Mouse (Mus musculus) lung, postnatal 25 days (tissue): ENCODE measurements at regions not wholly inside any gene's neighbourhood (a gene's known extent, or its start where the extent isn't known, plus 50 kb on each side); places are given as distances from the start of the nearest gene placed in this dataset.

Experiments
- DNase-seq: peaks from one replicate; pipeline ENCODE4 v3.0.0; 2022; ENCODE audit warnings: low spot score

DNA sequence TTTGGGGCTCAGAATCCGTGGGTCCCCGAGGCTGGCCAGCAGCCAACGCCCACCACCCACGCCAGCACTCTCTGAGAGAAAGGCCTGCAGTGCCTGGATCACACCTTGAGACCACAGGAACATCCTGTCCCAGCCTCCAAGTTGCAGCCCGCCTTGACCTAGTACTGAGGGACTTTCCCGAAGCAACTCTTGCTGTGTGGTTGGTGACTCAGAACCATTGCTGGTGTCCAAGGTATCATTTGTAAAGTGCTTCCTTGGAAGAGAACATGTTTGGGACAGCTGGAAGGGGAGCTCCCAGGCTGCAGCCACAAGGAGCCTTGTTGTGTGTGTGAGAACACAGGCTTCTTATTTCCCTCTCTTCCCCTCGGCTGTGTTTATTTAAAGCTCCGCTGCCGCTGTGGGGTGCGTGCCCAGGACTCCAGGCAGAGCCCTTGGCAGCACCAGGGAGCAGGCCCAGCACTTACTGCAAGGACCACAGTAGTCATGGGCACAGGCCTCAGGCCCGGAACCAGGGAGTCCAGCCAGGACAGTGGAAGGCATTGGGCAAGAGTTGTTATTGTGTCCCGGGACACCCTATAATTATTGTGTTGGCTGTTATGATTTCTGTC, 2153.8 kb upstream of the Gm7489 start:
- peak; percentile 11 for DNase-seq

DNA sequence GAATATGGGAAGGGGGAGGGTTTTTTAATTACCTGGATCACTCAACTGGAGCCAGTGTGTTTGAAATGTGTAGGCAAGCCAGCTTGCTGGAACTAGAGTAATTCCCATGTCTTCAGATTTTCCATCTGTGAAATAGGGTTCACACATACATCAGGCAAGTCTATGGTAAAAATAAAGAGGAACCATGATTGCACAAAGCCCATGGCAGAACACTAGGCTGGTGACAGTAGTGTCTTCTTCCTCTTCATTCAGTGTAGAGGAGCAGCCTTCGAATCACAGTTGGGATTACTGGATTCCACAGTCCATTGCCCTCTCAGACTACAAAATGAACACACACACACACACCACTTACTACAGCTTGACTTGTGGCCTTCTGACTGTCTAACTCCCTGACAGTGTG, 2150.5 kb upstream of the Gm7489 start:
- no peak for DNase-seq
